Mouse (Mus musculus) left cerebral cortex, adult 2 months (tissue): ENCODE measurements around the gene Gpr143. TPM values are rescaled to one million over a fixed set of nuclear protein-coding genes. Genes with fewer than 3 reads are reported as not detected.

ENCODE experiments used
- DNase-seq, 2 experiments: peaks; one replicate each; pipeline ENCODE4 v3.0.0; 2021 to 2022; ENCODE audit warnings: low spot score in 2 of 2, mixed read lengths in 1 of 2; ENCODE audit errors: extremely low spot score in 1 of 2
- H3K27ac ChIP-seq: fragments of 200-600 bp; 2 replicates; pipeline ENCODE4 v1.8.1; 2022
- H3K4me3 ChIP-seq: fragments of 200-600 bp; 2 replicates; pipeline ENCODE4 v1.8.1; 2022
- CTCF ChIP-seq: fragments of 200-600 bp; IDR thresholded peaks from 2 replicates; pipeline ENCODE4 v1.8.1; 2022; ENCODE audit warnings: antibody characterized with exemption, mild to moderate bottlenecking, moderate library complexity
- intact Hi-C: fragments of 180-260 bp; cut with DNase I; formaldehyde crosslinking; loops from one replicate; pipeline ENCODE4 v1.15.1; 2025
- long read RNA-seq, 2 experiments: library from polyadenylated mRNA; stranded (forward); transcript quantifications; one replicate each; pipeline ENCODE4 v2.0.0; 2021; ENCODE audit warnings: borderline mapping rate in 2 of 2
- total RNA-seq, 2 experiments: library from RNA; stranded (reverse); gene quantifications; 2 replicates each; pipeline ENCODE4 v1.2.3; 2021

The Gpr143 gene
- total RNA-seq = under 1 TPM in 1 of 2 experiments, not detected in 1; 0.28 TPM
- long read RNA-seq, experiment 1 = 0 reads
- long read RNA-seq, experiment 2 = 0 reads

- no peak within 1 kb of the TSS for H3K27ac ChIP-seq
- peak in 1 of 2 experiments; percentile 12 for DNase-seq
- intact Hi-C loops = no loop called here
- H3K4me3 ChIP-seq = peak within 1 kb of the TSS; percentile 28
- TF ChIP-seq CTCF = no peak
These were observed at the start of gene Gpr143 for GRCm38 (mm10) chrX:152781720-152782403. TSS of gene Gpr143 (plus strand) at chrX:152781921.

GRCm38 (mm10) chrX:152735283-152735682, 46.4 kb upstream of the Gpr143 start:
- no peak for DNase-seq
- Histone ChIP-seq H3K4me3 (no peak overlapping the region), H3K27ac (no peak overlapping the region)
- TF ChIP-seq CTCF = no peak
- intact Hi-C loops = loop anchor here (1.0 kb wide), 1 partner anchor 8 kb away; no protein-coding TSS in a partner anchor

- Histone ChIP-seq H3K27ac (no peak overlapping the region), H3K4me3 (no peak overlapping the region)
- TF ChIP-seq CTCF = no peak
- DNase-seq = no peak
- intact Hi-C loops = no loop called here
These were observed 43.5 kb upstream of the Gpr143 start for GRCm38 (mm10) chrX:152738191-152738590.

- Histone ChIP-seq H3K27ac (no peak overlapping the region), H3K4me3 (no peak overlapping the region)
- no peak for TF ChIP-seq CTCF
- intact Hi-C loops = no loop called here
- DNase-seq = no peak
These were observed 42.9 kb upstream of the Gpr143 start for GRCm38 (mm10) chrX:152738759-152739368.

- Histone ChIP-seq H3K4me3 (no peak overlapping the region), H3K27ac (no peak overlapping the region)
- TF ChIP-seq CTCF = no peak
- intact Hi-C loops = loop anchor here (1.0 kb wide), 1 partner anchor 8 kb away; no protein-coding TSS in a partner anchor
- no peak for DNase-seq
These were observed 38.1 kb upstream of the Gpr143 start for GRCm38 (mm10) chrX:152743642-152744041.

GRCm38 (mm10) chrX:152745925-152746324, 35.8 kb upstream of the Gpr143 start:
- intact Hi-C loops = no loop called here
- Histone ChIP-seq H3K4me3 (no peak overlapping the region), H3K27ac (no peak overlapping the region)
- no peak for DNase-seq
- no peak for TF ChIP-seq CTCF

GRCm38 (mm10) chrX:152755819-152756218, 25.9 kb upstream of the Gpr143 start:
- no peak overlapping the region for H3K27ac ChIP-seq
- no peak overlapping the region for H3K4me3 ChIP-seq
- DNase-seq = no peak
- no peak for TF ChIP-seq CTCF
- intact Hi-C loops = no loop called here

- H3K27ac ChIP-seq = no peak overlapping the region
- no peak for DNase-seq
- TF ChIP-seq CTCF = no peak
- intact Hi-C loops = no loop called here
- no peak overlapping the region for H3K4me3 ChIP-seq
These were observed 25.4 kb upstream of the Gpr143 start for GRCm38 (mm10) chrX:152756293-152756692.

- intact Hi-C loops = no loop called here
- DNase-seq = no peak
- no peak overlapping the region for H3K27ac ChIP-seq
- TF ChIP-seq CTCF = no peak
- H3K4me3 ChIP-seq = no peak overlapping the region
These were observed 19.3 kb upstream of the Gpr143 start for GRCm38 (mm10) chrX:152762437-152762836.

GRCm38 (mm10) chrX:152762855-152763254, 18.9 kb upstream of the Gpr143 start:
- Histone ChIP-seq H3K27ac (no peak overlapping the region), H3K4me3 (no peak overlapping the region)
- intact Hi-C loops = no loop called here
- TF ChIP-seq CTCF = no peak
- DNase-seq = no peak

- Histone ChIP-seq H3K4me3 (no peak overlapping the region), H3K27ac (no peak overlapping the region)
- TF ChIP-seq CTCF = no peak
- DNase-seq = no peak
- intact Hi-C loops = no loop called here
These were observed 17.6 kb upstream of the Gpr143 start for GRCm38 (mm10) chrX:152764171-152764570.

- H3K4me3 ChIP-seq = peak within 1 kb of the TSS; percentile 53
- TF ChIP-seq CTCF = no peak; the same call in 1 of the 2 replicates
- peak in 1 of 2 experiments; percentile 13 for DNase-seq
- intact Hi-C loops = loop anchor here (5.0 kb wide), 2 partner anchors 53 to 62 kb away; no protein-coding TSS in a partner anchor
- no peak within 1 kb of the TSS for H3K27ac ChIP-seq
These were observed 12.7 kb upstream of the Gpr143 start, which contains the start of gene Shroom2 for GRCm38 (mm10) chrX:152768891-152769599. TSS of gene Shroom2 (minus strand) at chrX:152769465.
